Mouse (Mus musculus) heart, postnatal 0 days (tissue): ENCODE measurements around the gene H60b.
"Not testable (repeated sequence)": the region's sequence is repeated elsewhere in the genome, so short reads cannot be mapped to it uniquely, and the experiment has no call there.

ENCODE experiments used
- CTCF ChIP-seq: IDR thresholded peaks from 2 replicates; pipeline ENCODE4 v1.5.1; 2016; ENCODE audit warnings: antibody characterized with exemption, control low read depth, low read depth
- EP300 ChIP-seq: IDR thresholded peaks from 2 replicates; pipeline ENCODE4 v1.6.1; 2016; ENCODE audit warnings: antibody characterized with exemption, low read depth

DNA sequence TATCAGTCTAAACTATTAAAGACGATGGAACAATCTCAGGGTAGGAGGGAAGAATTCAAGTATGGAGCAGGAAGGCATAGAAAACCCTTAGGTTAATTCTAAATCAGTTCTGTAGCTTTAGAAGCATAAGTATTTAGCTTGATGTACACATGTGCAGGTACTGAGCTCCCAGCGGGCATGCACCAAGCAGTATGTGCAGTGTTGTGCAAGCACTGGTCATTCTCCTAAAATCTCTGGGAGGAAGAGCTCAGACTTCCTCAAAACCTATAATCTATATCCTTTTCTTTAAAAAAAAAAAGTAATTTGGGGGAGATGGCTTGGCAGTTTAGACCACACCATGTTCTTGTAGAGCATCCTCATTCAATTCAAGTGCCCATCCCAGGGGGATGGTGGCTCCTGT, 120.1 kb downstream of the H60b start:
- TF ChIP-seq EP300, CTCF: not testable (repeated sequence)
